Comparison of ENCODE assay signal across 27 mouse cellular contexts in the genomic region with DNA sequence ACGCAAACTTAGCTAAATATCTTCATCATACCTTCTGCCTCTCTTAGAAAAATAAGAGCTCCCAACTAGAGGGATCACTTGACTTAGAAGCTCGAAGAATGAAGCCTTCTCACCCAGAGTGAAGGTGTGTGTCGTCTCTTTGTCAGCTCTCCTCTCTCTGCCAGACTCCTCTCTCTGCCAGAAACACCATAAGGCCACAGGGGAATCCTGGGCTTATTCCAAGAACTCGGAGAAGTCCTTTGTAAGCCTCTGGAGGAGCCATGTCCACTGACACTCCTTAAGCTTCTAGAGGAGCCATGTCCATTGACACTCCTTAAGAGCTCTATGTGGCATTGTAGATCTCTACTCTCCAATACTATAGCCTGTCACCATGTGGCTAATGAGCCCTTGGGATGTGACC. TPM values are rescaled to one million over a fixed set of nuclear protein-coding genes. Genes with fewer than 3 reads are reported as not detected.
DNase-seq lines count a peak whose midpoint lies in the region; ATAC-seq lines count a peak whose summit lies in the region.
"Had no signal": no experiment of that assay in that cellular context is flagged by ENCODE, and none has a peak within 500 bp of the region (broad histone marks: within the 10 kb centered on the region; RNA-seq: fewer than 3 reads in every experiment).

No protein-coding gene starts in this region.

- H3K4me3 ChIP-seq in forebrain, embryonic 14.5 days (ENCODE audit: low read depth, low read length) = no peak overlapping the region
- H3K4me3 ChIP-seq in forebrain, embryonic 16.5 days (replicated peaks; ENCODE audit: low read length) = no peak overlapping the region
- H3K4me3 ChIP-seq: embryonic facial prominence, embryonic 10.5 days; embryonic facial prominence, embryonic 15.5 days; forebrain, embryonic 12.5 days; heart, adult 2 months; heart, embryonic 12.5 days; limb, embryonic 13.5 days; liver, embryonic 12.5 days; stomach, embryonic 15.5 days had no signal

- ATAC-seq in forebrain, embryonic 14.5 days = no peak
- ATAC-seq in forebrain, embryonic 16.5 days = no peak
- ATAC-seq: liver, embryonic 12.5 days; liver, postnatal 0 days; midbrain, embryonic 16.5 days; Patski had no signal

- H3K9ac ChIP-seq in forebrain, embryonic 14.5 days (ENCODE audit: low read length) = no peak overlapping the region
- no peak overlapping the region for H3K9ac ChIP-seq in forebrain, embryonic 16.5 days (replicated peaks; ENCODE audit: low read depth, low read length)
- H3K9ac ChIP-seq: embryonic facial prominence, embryonic 15.5 days; forebrain, embryonic 12.5 days; heart, embryonic 12.5 days; hindbrain, embryonic 14.5 days; limb, embryonic 13.5 days; liver, embryonic 12.5 days; liver, postnatal 0 days; stomach, embryonic 15.5 days had no signal

- 74% methylated on average over 4 of the region's 4 CpGs for WGBS in forebrain, embryonic 14.5 days
- WGBS in forebrain, embryonic 16.5 days = 66% methylated on average over 4 of the region's 4 CpGs

- peak; percentile 17 for DNase-seq in forebrain, embryonic 14.5 days (ENCODE audit: low spot score)
- DNase-seq in cerebellum, adult 11 months = peak; percentile 42
- DNase-seq in cerebellum, adult 9-10 months = peak; percentile 76
- peak; percentile 64 to 67 for DNase-seq in cerebellum, postnatal 36 days
- no peak for DNase-seq in thymus, postnatal 36 days
- DNase-seq in heart, postnatal 36 days = no peak
- DNase-seq: heart, adult 2 months; kidney, adult 11 months; kidney, postnatal 14 days; layer of hippocampus, adult 9-11 months; liver, postnatal 0 days; lung, postnatal 36 days; right cerebral cortex, postnatal 25 days; thymus, postnatal 25 days had no signal

- H3K36me3 ChIP-seq in forebrain, embryonic 14.5 days (ENCODE audit: control insufficient read depth, insufficient read depth, low read length) = peaks cover 12% of the 10 kb centered on the region
- peaks cover 11% of the 10 kb centered on the region for H3K36me3 ChIP-seq in forebrain, embryonic 16.5 days (ENCODE audit: control insufficient read depth, insufficient read depth)

- H3K9me3 ChIP-seq in forebrain, embryonic 14.5 days (replicated peaks; ENCODE audit: control insufficient read depth, low read length) = no peaks in the 10 kb centered on the region
- H3K9me3 ChIP-seq in forebrain, embryonic 16.5 days (ENCODE audit: control insufficient read depth, low read length) = no peaks in the 10 kb centered on the region
- H3K9me3 ChIP-seq: embryonic facial prominence, embryonic 10.5 days; embryonic facial prominence, embryonic 15.5 days; forebrain, embryonic 12.5 days; G1E; heart, embryonic 12.5 days; limb, embryonic 13.5 days; liver, embryonic 12.5 days; stomach, embryonic 15.5 days had no signal

- no peaks in the 10 kb centered on the region for H3K27me3 ChIP-seq in forebrain, embryonic 14.5 days (replicated peaks; ENCODE audit: control insufficient read depth, insufficient read depth, low read length)
- no peaks in the 10 kb centered on the region for H3K27me3 ChIP-seq in forebrain, embryonic 16.5 days (replicated peaks; ENCODE audit: control insufficient read depth, insufficient read depth, low read length)
- H3K27me3 ChIP-seq: embryonic facial prominence, embryonic 15.5 days; forebrain, embryonic 12.5 days; heart, embryonic 12.5 days; limb, embryonic 13.5 days; liver, embryonic 12.5 days; Patski; stomach, embryonic 15.5 days had no signal

- intact Hi-C loops in heart, postnatal 36 days (cut with DNase I) = no loop called here

- H3K27ac ChIP-seq in forebrain, embryonic 14.5 days (ENCODE audit: low read depth, low read length) = no peak overlapping the region
- H3K27ac ChIP-seq in forebrain, embryonic 16.5 days (ENCODE audit: low read length) = no peak overlapping the region
- H3K27ac ChIP-seq: embryonic facial prominence, embryonic 10.5 days; embryonic facial prominence, embryonic 15.5 days; forebrain, embryonic 12.5 days; heart, adult 2 months; hindbrain, embryonic 14.5 days; limb, embryonic 13.5 days; liver, embryonic 12.5 days; stomach, embryonic 15.5 days had no signal

- H3K4me2 ChIP-seq in forebrain, embryonic 14.5 days (ENCODE audit: low read length) = no peak overlapping the region
- H3K4me2 ChIP-seq in forebrain, embryonic 16.5 days (ENCODE audit: low read length) = no peak overlapping the region
- H3K4me2 ChIP-seq: embryonic facial prominence, embryonic 15.5 days; forebrain, embryonic 12.5 days; heart, embryonic 12.5 days; hindbrain, embryonic 14.5 days; limb, embryonic 13.5 days; liver, embryonic 12.5 days; midbrain, embryonic 11.5 days; stomach, embryonic 15.5 days had no signal

- H3K4me1 ChIP-seq in forebrain, embryonic 14.5 days (ENCODE audit: control insufficient read depth, insufficient read depth, low read length) = no peaks in the 10 kb centered on the region
- no peaks in the 10 kb centered on the region for H3K4me1 ChIP-seq in forebrain, embryonic 16.5 days (replicated peaks; ENCODE audit: control insufficient read depth, insufficient read depth, low read length)
- H3K4me1 ChIP-seq: embryonic facial prominence, embryonic 10.5 days; embryonic facial prominence, embryonic 15.5 days; forebrain, embryonic 12.5 days; heart, embryonic 12.5 days; limb, embryonic 13.5 days; liver, embryonic 12.5 days; stomach, embryonic 15.5 days had no signal

RNA-seq across cellular contexts. Expression of gene Rpia, which starts 31.1 kb away (rescaled TPM):
- 2.5 and 2.6 TPM in 2 replicates for polyA plus RNA-seq in forebrain, embryonic 14.5 days (2014; fragmentation: Nextera tagmentation; extraction: Ambion mirVana)
- 2.5 and 3.3 TPM in 2 replicates for polyA plus RNA-seq in forebrain, embryonic 16.5 days (2015; fragmentation: Nextera tagmentation; extraction: Ambion mirVana)
- 10 to 100 TPM; 11.3 to 13.3 TPM for total RNA-seq in heart, postnatal 36 days (2021)

Comparison
In these comparisons a context has a peak if more than half of its experiments do, and no peak if none do; other contexts are left out.
1. DNase-seq: peak in forebrain, embryonic 14.5 days (single experiment), cerebellum, adult 11 months (single experiment), cerebellum, adult 9-10 months (single experiment) and cerebellum, postnatal 36 days (2 of 2); none in thymus, postnatal 36 days (0 of 2) and heart, postnatal 36 days (0 of 2).